Mouse (Mus musculus): ENCODE data around the gene Mecom.

Gene Mecom

GRCm38 (mm10) chr3:30486422-30486821 lies 61.4 kb downstream of the Mecom start:
- no peak for DNase-seq (ENCODE audit: extremely low spot score, low read depth, low spot score)

GRCm38 (mm10) chr3:30483006-30483684 lies 64.7 kb downstream of the Mecom start:
- DNase-seq (ENCODE audit: extremely low spot score, low read depth, low spot score) = peak; percentile 8

GRCm38 (mm10) chr3:30481682-30482081 lies 66.1 kb downstream of the Mecom start:
- no peak for DNase-seq (ENCODE audit: extremely low spot score, low read depth, low spot score)

- DNase-seq (ENCODE audit: extremely low spot score, low read depth, low spot score) = no peak
Measured at GRCm38 (mm10) chr3:30480551-30480950, 67.3 kb downstream of the Mecom start.

- no peak for DNase-seq (ENCODE audit: extremely low spot score, low read depth, low spot score)
Measured at GRCm38 (mm10) chr3:30478252-30478651, 69.6 kb downstream of the Mecom start.

- no peak for DNase-seq (ENCODE audit: extremely low spot score, low read depth, low spot score)
Measured at GRCm38 (mm10) chr3:30477008-30477407, 70.8 kb downstream of the Mecom start.

GRCm38 (mm10) chr3:30475591-30475990 lies 72.2 kb downstream of the Mecom start:
- DNase-seq (ENCODE audit: extremely low spot score, low read depth, low spot score) = no peak

- DNase-seq (ENCODE audit: extremely low spot score, low read depth, low spot score) = no peak
Measured at GRCm38 (mm10) chr3:30468068-30468835, 79.6 kb downstream of the Mecom start.

GRCm38 (mm10) chr3:30466031-30466650 lies 81.7 kb downstream of the Mecom start:
- no peak for DNase-seq (ENCODE audit: extremely low spot score, low read depth, low spot score)

GRCm38 (mm10) chr3:30464497-30464896 lies 83.3 kb downstream of the Mecom start:
- no peak for DNase-seq (ENCODE audit: extremely low spot score, low read depth, low spot score)

- DNase-seq (ENCODE audit: extremely low spot score, low read depth, low spot score) = no peak
Measured at GRCm38 (mm10) chr3:30461831-30462230, 86.0 kb downstream of the Mecom start.

GRCm38 (mm10) chr3:30460890-30461578 lies 86.8 kb downstream of the Mecom start:
- DNase-seq (ENCODE audit: extremely low spot score, low read depth, low spot score) = no peak

GRCm38 (mm10) chr3:30459626-30460025 lies 88.2 kb downstream of the Mecom start:
- DNase-seq (ENCODE audit: extremely low spot score, low read depth, low spot score) = no peak

- no peak for DNase-seq (ENCODE audit: extremely low spot score, low read depth, low spot score)
Measured at GRCm38 (mm10) chr3:30457975-30458678, 89.7 kb downstream of the Mecom start.

GRCm38 (mm10) chr3:30455902-30456301 lies 91.9 kb downstream of the Mecom start:
- no peak for DNase-seq (ENCODE audit: extremely low spot score, low read depth, low spot score)

GRCm38 (mm10) chr3:30453546-30454455 lies 94.0 kb downstream of the Mecom start:
- DNase-seq (ENCODE audit: extremely low spot score, low read depth, low spot score) = peak; percentile 37

- no peak for DNase-seq (ENCODE audit: extremely low spot score, low read depth, low spot score)
Measured at GRCm38 (mm10) chr3:30453046-30453445, 94.8 kb downstream of the Mecom start.

- no peak for DNase-seq (ENCODE audit: extremely low spot score, low read depth, low spot score)
Measured at GRCm38 (mm10) chr3:30452511-30452910, 95.3 kb downstream of the Mecom start.

- no peak for DNase-seq (ENCODE audit: extremely low spot score, low read depth, low spot score)
Measured at GRCm38 (mm10) chr3:30450206-30450965, 97.4 kb downstream of the Mecom start.

Measured in hindlimb bud, embryonic 11.5 days (tissue).